Mouse (Mus musculus): ENCODE data around the gene Slc16a8. TPM values are rescaled to one million over a fixed set of nuclear protein-coding genes. Genes with fewer than 3 reads are reported as not detected.
"Not testable (repeated sequence)": the region's sequence is repeated elsewhere in the genome, so short reads cannot be mapped to it uniquely, and the experiment has no call there.

Slc16a8 gene
- polyA plus RNA-seq, 1 experiment from 2014 or later: 0.81 TPM

DNA sequence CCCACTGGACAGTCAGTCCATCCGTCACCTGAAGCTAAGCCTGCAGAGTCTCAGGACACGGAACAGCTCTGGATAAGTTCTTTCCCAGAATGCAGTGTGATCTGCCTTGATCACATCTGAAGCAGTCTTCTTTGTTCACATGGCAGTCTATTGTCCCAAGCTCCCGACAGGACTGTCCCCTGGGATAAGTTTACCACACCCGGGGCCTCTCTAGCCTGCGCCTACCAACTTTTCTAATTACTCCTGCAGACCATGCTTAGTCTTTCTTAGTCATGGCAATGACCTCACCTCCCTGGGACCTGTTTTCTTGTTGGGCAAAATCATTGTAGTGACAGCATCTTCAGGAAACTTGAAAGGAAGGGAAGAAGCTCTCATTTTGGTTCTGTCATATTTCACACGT, 16.5 kb downstream of the Slc16a8 start:
- no peak overlapping the region for H3K4me2 ChIP-seq (replicated peaks)
- H3K9ac ChIP-seq (replicated peaks): no peak overlapping the region
- no peak overlapping the region for H3K4me3 ChIP-seq
- peaks cover 3% of the 10 kb centered on the region; the same call in 1 of the 2 replicates for H3K4me1 ChIP-seq
- WGBS: 81% methylated on average over 6 of the region's 6 CpGs
- no peaks in the 10 kb centered on the region for H3K9me3 ChIP-seq
- no peaks in the 10 kb centered on the region for H3K27me3 ChIP-seq
- no peak for ATAC-seq (replicated peaks)
- H3K27ac ChIP-seq (replicated peaks): no peak overlapping the region
- H3K36me3 ChIP-seq: peaks cover 54% of the 10 kb centered on the region

DNA sequence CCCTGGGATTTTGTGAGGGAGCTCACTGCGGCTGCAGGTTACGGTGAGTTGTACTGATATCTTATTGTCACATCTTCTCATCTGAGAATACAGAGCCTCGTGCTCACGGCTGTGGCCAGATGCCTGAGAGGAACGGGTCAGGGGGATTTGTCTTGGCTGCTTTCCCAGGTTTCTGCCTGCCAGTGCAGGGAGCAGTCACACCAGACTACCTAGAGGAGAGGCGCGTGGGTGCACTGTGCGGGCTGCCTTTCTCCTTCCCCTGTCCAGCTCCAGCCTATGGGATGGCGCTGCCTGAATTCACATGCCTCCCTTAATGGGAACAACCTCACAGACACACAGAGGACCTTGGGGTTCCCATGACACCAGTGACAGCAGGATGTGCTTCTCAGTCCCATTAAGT, 19.3 kb downstream of the Slc16a8 start:
- H3K27ac ChIP-seq (replicated peaks): no peak overlapping the region
- WGBS: 78% methylated on average over 9 of the region's 9 CpGs
- H3K4me1 ChIP-seq: peaks cover 2% of the 10 kb centered on the region; the same call in 1 of the 2 replicates
- H3K4me3 ChIP-seq: no peak overlapping the region
- no peak for ATAC-seq (replicated peaks)
- H3K36me3 ChIP-seq: peaks cover 54% of the 10 kb centered on the region
- H3K9ac ChIP-seq (replicated peaks): no peak overlapping the region
- H3K9me3 ChIP-seq: no peaks in the 10 kb centered on the region
- H3K27me3 ChIP-seq: no peaks in the 10 kb centered on the region
- no peak overlapping the region for H3K4me2 ChIP-seq (replicated peaks)

DNA sequence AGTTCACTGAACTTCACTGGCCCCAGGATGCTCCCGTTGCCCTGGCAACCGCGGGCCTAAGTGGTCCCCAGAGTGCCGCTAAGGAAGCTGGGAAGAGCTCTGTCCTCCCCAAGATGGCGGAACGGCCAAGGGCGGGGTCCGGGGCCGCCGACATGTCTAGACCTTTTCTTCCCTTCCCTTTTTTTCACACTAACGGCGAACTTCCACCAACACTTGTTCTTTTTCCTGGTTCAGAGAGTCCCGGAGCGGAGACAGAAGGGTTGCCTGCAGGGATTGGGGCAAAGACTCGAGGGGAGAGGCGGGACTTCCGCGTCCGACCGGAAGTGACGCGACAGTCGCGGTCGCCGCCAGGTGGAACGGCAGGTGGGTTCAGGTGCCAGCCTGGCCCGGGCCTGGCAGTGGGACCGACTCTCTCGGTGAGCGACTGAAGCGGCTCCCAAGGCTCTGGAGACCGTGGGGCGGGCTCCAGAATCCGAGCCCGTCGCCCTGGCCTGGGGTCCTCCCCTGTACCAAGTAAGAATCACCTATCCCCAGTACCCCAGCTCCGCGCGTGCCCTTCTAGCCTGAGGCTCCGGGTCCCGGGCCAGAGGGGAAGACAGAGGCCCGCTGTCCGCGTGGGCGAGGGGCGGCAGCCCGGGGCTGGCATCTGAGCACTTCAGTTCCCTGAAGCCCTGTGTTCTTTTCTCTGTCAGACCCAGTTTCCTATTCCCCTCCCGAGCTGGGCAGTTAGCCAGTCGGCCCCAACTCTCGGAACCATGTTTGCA, 25.3 kb downstream of the Slc16a8 start, which contains the start of the genes Pick1 and Gm49486:
Gene Pick1 (plus strand): TSS at position 116 of the 764 bp plus-strand sequence.
Gene Gm49486 (plus strand): TSS at position 334 of the 764 bp plus-strand sequence.
- Histone ChIP-seq H3K27ac (replicated peaks) (peak within 1 kb of the TSS; percentile 98), H3K4me2 (replicated peaks) (peak within 1 kb of the TSS; percentile 93), H3K4me3 (peak within 1 kb of the TSS; percentile 86), H3K9ac (replicated peaks) (peak within 1 kb of the TSS; percentile 96), H3K4me1 (peaks cover 23% of the 10 kb centered on the region), H3K27me3 (no peaks in the 10 kb centered on the region), H3K36me3 (peaks cover 16% of the 10 kb centered on the region; the same call in 1 of the 2 replicates), H3K9me3 (no peaks in the 10 kb centered on the region)
- WGBS: under 1% methylated on average over 51 of the region's 51 CpGs
- ATAC-seq (replicated peaks): peak; percentile 90

DNA sequence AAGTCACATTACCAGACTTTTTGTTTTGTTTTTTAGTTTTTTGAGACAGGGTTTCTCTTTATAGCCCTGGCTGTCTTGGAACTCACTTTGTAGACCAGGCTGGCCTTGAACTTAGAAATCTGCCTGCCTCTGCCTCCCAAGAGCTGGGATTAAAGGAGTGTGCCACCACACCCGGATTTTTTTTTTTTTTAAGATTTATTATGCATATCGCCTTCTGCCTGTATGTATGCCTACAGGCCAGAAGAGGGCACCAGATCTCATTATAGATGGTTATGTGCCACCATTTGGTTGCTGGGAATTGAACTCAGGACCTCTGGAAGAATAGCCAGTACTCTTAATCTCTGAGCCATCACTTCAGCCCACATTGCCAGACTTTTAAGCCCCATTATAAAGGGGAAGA, 28.8 kb downstream of the Slc16a8 start:
- H3K4me1 ChIP-seq: peaks cover 23% of the 10 kb centered on the region
- not testable (repeated sequence) for H3K4me2 ChIP-seq (replicated peaks); H3K9ac ChIP-seq (replicated peaks); H3K27ac ChIP-seq (replicated peaks); H3K9me3 ChIP-seq; H3K4me3 ChIP-seq; H3K36me3 ChIP-seq; ATAC-seq (replicated peaks); H3K27me3 ChIP-seq
- WGBS: 61% methylated on average over 2 of the region's 2 CpGs

DNA sequence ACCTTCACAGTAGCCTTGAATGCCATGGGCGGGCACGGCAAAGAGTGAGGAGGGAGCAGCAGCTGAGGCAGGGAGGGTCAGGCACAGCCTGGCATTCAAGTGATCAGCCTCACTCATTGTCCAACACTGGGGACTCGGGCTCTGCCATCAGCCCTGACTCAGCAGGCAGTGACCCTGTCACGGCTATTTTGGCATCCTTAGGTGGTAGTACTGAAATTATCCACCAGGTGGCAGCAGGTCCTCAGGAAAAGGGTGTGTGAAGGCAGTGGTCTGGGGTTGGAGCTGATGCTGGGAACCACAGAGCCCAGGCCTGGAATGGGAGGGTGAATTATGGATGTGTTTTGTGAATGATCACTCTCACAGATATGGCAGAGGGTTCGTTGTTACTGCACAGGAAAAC, 29.9 kb downstream of the Slc16a8 start:
- H3K4me2 ChIP-seq (replicated peaks): no peak overlapping the region
- no peaks in the 10 kb centered on the region for H3K36me3 ChIP-seq
- WGBS: 8% methylated on average over 5 of the region's 5 CpGs
- H3K4me1 ChIP-seq: peaks cover 15% of the 10 kb centered on the region
- no peaks in the 10 kb centered on the region for H3K9me3 ChIP-seq
- no peak overlapping the region for H3K9ac ChIP-seq (replicated peaks)
- H3K27ac ChIP-seq (replicated peaks): no peak overlapping the region
- no peak overlapping the region for H3K4me3 ChIP-seq
- ATAC-seq (replicated peaks): peak; percentile 36; the same call in 1 of the 2 replicates
- no peaks in the 10 kb centered on the region for H3K27me3 ChIP-seq

DNA sequence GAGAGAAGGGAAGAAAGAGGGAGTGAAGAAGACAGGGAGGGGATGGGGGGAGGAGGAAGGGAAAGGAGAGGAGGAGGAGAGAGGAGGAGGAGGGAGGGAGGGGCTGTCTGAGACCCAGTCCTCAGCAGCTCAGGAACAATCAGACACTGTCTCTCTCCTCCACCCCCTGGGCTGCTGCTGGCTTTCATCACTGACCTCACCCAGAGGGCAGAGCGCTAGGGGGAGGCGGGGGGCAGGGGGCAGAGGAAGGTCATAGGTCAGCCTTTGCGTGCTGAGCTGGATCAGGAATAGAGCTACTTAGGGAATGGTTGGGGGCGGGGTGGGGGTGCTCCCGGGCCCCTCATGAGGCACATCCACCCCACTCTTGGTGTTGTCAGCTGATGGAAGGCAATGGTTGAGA, 30.9 kb downstream of the Slc16a8 start:
- ATAC-seq (replicated peaks): no peak
- no peaks in the 10 kb centered on the region for H3K36me3 ChIP-seq
- no peaks in the 10 kb centered on the region for H3K27me3 ChIP-seq
- 7% methylated on average over 5 of the region's 5 CpGs for WGBS
- no peak overlapping the region for H3K4me3 ChIP-seq
- H3K4me1 ChIP-seq: peaks cover 9% of the 10 kb centered on the region
- H3K9ac ChIP-seq (replicated peaks): no peak overlapping the region
- H3K9me3 ChIP-seq: no peaks in the 10 kb centered on the region
- H3K27ac ChIP-seq (replicated peaks): no peak overlapping the region
- H3K4me2 ChIP-seq (replicated peaks): no peak overlapping the region

DNA sequence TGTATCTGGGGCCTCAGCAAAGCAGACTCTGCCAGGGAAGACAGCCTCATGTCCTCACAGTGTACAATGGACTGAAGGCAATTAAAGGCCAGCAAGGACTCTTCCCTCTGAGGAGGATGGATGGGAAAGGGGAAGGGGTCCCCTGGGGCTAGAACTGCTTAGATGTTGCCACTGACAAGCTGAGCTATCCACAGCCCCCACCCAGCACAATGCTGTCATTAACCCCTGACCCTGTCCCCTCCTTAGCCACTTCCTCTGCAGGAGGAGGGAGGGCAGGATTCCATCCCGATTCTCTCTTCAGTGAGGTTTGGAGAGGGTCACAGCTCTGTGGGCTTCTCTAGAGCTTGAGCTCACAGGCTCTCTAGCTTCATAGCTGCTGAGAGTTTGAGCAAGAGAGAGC, 35.0 kb downstream of the Slc16a8 start:
- H3K27ac ChIP-seq (replicated peaks): no peak overlapping the region
- H3K4me3 ChIP-seq: no peak overlapping the region
- no peaks in the 10 kb centered on the region for H3K27me3 ChIP-seq
- H3K9me3 ChIP-seq: no peaks in the 10 kb centered on the region
- no peak for ATAC-seq (replicated peaks)
- H3K4me2 ChIP-seq (replicated peaks): no peak overlapping the region
- peaks cover 2% of the 10 kb centered on the region; the same call in 1 of the 2 replicates for H3K4me1 ChIP-seq
- no peak overlapping the region for H3K9ac ChIP-seq (replicated peaks)
- WGBS: 3% methylated on average over 1 of the region's 1 CpGs
- no peaks in the 10 kb centered on the region for H3K36me3 ChIP-seq

DNA sequence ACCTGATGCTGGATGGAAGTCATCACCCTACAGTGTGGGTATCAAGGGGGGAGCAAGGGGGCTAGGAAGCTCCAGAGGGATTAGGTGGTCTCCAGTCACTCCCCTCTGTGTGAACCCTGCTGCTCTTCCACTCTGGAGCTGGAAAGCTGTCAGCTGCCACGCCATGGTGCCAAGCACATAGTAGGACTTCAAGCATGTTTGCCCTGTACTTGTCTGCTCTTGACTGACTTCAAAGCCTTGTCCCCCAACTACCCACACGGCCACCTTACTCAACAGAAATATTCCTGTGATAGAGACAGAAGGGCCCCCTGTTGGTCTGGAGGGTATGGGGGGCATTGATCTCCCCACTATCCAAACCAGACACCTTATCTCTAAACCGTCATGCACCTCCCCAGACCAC, 38.4 kb downstream of the Slc16a8 start:
- H3K4me2 ChIP-seq (replicated peaks): no peak overlapping the region
- H3K4me3 ChIP-seq: no peak overlapping the region
- no peak overlapping the region for H3K27ac ChIP-seq (replicated peaks)
- no peaks in the 10 kb centered on the region for H3K4me1 ChIP-seq
- no peak for ATAC-seq (replicated peaks)
- WGBS: 78% methylated on average over 3 of the region's 3 CpGs
- no peaks in the 10 kb centered on the region for H3K36me3 ChIP-seq
- no peak overlapping the region for H3K9ac ChIP-seq (replicated peaks)
- no peaks in the 10 kb centered on the region for H3K9me3 ChIP-seq
- no peaks in the 10 kb centered on the region for H3K27me3 ChIP-seq

DNA sequence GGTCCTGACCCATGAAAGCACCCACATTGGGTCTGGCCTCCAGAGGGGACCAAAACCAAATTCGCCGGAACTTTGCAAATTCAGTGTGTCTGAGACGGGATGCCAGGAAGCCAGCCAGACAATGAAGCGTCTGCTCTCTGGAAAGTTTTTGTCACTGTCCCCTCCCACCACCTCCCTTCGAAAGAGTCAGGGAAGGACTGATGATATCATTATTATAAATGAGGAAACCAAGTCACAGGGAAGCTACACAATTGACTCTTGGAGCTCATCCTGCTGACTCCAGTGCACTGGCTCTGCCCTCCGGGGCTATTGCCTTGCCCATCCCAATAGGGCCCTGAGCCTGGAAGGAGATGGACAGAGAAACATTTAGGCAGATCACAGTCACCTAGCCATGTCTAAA, 41.0 kb downstream of the Slc16a8 start:
- Histone ChIP-seq H3K36me3 (no peaks in the 10 kb centered on the region), H3K4me3 (no peak overlapping the region), H3K27ac (replicated peaks) (no peak overlapping the region), H3K4me1 (no peaks in the 10 kb centered on the region), H3K4me2 (replicated peaks) (no peak overlapping the region), H3K27me3 (no peaks in the 10 kb centered on the region), H3K9me3 (no peaks in the 10 kb centered on the region), H3K9ac (replicated peaks) (no peak overlapping the region)
- WGBS: 80% methylated on average over 6 of the region's 6 CpGs
- no peak for ATAC-seq (replicated peaks)

DNA sequence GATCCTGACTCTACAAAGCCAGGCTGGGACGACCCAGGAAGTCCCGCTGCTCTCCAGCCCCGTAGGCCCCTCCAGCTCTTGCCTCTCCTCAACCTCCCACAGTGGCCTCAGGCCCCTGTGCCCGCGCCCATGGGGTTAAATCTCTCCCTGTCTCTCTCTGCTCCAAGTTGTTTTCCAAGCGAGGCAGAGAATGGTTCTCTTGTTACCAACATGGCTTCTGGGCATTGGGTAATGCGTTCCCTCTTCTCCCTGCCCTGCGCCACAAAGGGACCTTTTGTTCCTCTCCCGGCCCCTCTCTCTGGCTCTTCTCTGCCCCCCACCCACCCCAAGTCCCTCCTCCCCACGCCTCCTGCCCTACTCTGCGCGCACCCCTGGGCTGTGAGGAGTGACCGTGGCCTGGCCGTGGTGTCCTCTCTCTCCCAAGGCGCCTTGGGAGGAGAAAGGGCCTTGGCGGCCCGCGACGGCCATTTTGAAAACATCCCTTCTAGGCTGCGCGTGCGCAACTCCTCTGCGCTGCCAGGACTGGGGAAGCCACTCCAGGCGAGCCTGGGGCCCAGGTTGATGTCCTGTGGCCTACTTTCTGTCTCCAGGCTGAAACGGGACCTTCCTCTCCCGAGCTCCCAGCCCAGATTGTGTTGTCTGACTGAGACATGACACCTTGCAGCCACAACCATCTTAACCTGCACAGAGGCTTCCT, 41.7 kb downstream of the Slc16a8 start:
- WGBS: 83% methylated on average over 26 of the region's 26 CpGs
- Histone ChIP-seq H3K4me3 (no peak overlapping the region), H3K9ac (replicated peaks) (no peak overlapping the region), H3K27ac (replicated peaks) (no peak overlapping the region), H3K9me3 (no peaks in the 10 kb centered on the region), H3K27me3 (no peaks in the 10 kb centered on the region), H3K36me3 (no peaks in the 10 kb centered on the region), H3K4me1 (no peaks in the 10 kb centered on the region), H3K4me2 (replicated peaks) (no peak overlapping the region)
- no peak for ATAC-seq (replicated peaks)

DNA sequence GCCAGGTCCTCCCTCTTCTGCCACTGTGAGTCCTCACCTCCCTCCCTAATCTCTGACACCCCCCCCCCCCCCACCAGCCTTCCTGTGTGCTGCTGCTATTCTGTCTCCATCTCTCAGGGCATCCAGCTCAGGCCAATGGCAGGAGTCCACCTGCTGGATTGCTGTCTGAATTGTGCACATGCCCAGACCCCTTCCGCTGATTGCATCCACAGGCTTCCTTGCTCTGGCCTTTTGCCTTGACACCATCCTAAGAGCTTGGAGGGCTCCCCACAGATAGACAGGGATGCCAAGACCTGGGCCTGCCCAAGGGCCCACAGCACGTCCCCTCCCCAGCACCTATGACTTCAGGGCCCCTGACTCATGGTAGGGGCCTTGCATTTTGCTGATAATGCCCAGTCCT, 44.2 kb downstream of the Slc16a8 start:
- 80% methylated on average over 2 of the region's 2 CpGs for WGBS
- no peak overlapping the region for H3K9ac ChIP-seq (replicated peaks)

DNA sequence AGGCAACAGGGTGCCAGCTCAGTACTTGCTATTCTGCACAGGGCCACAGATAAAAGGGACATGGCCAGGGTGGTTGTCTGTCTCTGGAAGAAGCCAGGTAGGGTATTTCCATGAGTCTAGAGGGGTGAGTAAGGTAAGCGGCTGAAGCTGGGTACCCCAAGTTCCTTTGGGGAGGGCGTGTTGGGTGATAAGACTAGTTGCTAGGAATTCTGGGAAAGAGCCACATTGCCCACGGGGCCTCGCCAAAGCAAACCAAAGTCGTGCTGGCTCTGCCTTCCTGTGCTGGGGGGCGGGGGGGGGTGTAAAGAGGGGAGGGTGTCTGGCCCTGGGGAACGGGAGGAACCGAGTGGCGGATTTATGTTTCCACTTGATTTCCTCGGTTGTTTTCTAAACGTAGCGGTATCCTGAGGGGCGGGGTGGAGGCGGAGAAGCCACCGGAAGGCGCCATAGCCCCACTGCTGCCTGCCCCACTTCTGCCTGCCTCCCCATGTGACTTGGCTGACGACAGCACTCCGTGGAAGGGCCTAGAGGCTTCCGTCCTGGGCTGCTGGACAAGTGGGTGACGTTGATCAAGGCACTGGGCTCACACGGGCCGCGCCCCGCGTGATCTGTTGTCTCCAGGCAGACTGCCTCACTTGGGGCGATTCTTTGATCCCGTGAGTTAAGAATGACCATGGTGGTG, 45.7 kb downstream of the Slc16a8 start:
- Histone ChIP-seq H3K4me3 (no peak overlapping the region), H3K36me3 (no peaks in the 10 kb centered on the region), H3K9me3 (no peaks in the 10 kb centered on the region), H3K9ac (replicated peaks) (no peak overlapping the region), H3K4me2 (replicated peaks) (no peak overlapping the region), H3K27me3 (no peaks in the 10 kb centered on the region), H3K27ac (replicated peaks) (no peak overlapping the region), H3K4me1 (no peaks in the 10 kb centered on the region)
- WGBS: 79% methylated on average over 27 of the region's 27 CpGs
- no peak for ATAC-seq (replicated peaks)

More for the DNA sequence above, 44.2 kb downstream of the Slc16a8 start:
- Histone ChIP-seq H3K27me3 (no peaks in the 10 kb centered on the region), H3K4me3 (no peak overlapping the region), H3K36me3 (no peaks in the 10 kb centered on the region), H3K4me2 (replicated peaks) (no peak overlapping the region), H3K9me3 (no peaks in the 10 kb centered on the region), H3K27ac (replicated peaks) (no peak overlapping the region), H3K4me1 (no peaks in the 10 kb centered on the region)
- no peak for ATAC-seq (replicated peaks)
